Mouse (Mus musculus) mouse trophoblast stem cell (cell line): ENCODE data around the gene Dnaaf1.

Experiments
- in situ Hi-C, 2 experiments: fragments of 300-500 bp; cut with MseI, MboI; formaldehyde crosslinking; loops; 2 replicates in 1 of 2; 3 replicates in 1 of 2; pipeline ENCODE4 v1.15.1; 2025

Dnaaf1 gene

GRCm38 (mm10) chr8:119623061-119623460, 48.0 kb downstream of the Dnaaf1 start:
- in situ Hi-C loops: no loop called here

GRCm38 (mm10) chr8:119623744-119624143, 48.7 kb downstream of the Dnaaf1 start:
- in situ Hi-C loops: no loop called here

- in situ Hi-C loops: no loop called here
Measured at GRCm38 (mm10) chr8:119624916-119625315, 49.9 kb downstream of the Dnaaf1 start.

- in situ Hi-C loops: no loop called here
Measured at GRCm38 (mm10) chr8:119625788-119626187, 50.8 kb downstream of the Dnaaf1 start.

GRCm38 (mm10) chr8:119627199-119627598, 52.2 kb downstream of the Dnaaf1 start:
- in situ Hi-C loops: no loop called here

GRCm38 (mm10) chr8:119627613-119628359, 52.8 kb downstream of the Dnaaf1 start:
- in situ Hi-C loops: no loop called here

- in situ Hi-C loops: no loop called here
Measured at GRCm38 (mm10) chr8:119630841-119631240, 55.8 kb downstream of the Dnaaf1 start.

- in situ Hi-C loops: no loop called here
Measured at GRCm38 (mm10) chr8:119632246-119632645, 57.2 kb downstream of the Dnaaf1 start.

GRCm38 (mm10) chr8:119632909-119633308, 57.9 kb downstream of the Dnaaf1 start:
- in situ Hi-C loops: no loop called here

GRCm38 (mm10) chr8:119634616-119635336, 59.7 kb downstream of the Dnaaf1 start:
- in situ Hi-C loops: no loop called here

- in situ Hi-C loops: no loop called here
Measured at GRCm38 (mm10) chr8:119635378-119635777, 60.3 kb downstream of the Dnaaf1 start, which contains the start of gene Kcng4. Gene Kcng4, minus strand, starts transcription at chr8:119635680.

GRCm38 (mm10) chr8:119635958-119636357, 60.9 kb downstream of the Dnaaf1 start:
- in situ Hi-C loops: no loop called here

- in situ Hi-C loops: no loop called here
Measured at GRCm38 (mm10) chr8:119636766-119637165, 61.7 kb downstream of the Dnaaf1 start.

GRCm38 (mm10) chr8:119637381-119637780, 62.3 kb downstream of the Dnaaf1 start:
- in situ Hi-C loops: no loop called here

- in situ Hi-C loops: no loop called here
Measured at GRCm38 (mm10) chr8:119638261-119638660, 63.2 kb downstream of the Dnaaf1 start.

- in situ Hi-C loops: no loop called here
Measured at GRCm38 (mm10) chr8:119639798-119640197, 64.8 kb downstream of the Dnaaf1 start.

- in situ Hi-C loops: no loop called here
Measured at GRCm38 (mm10) chr8:119641058-119641457, 66.0 kb downstream of the Dnaaf1 start.

GRCm38 (mm10) chr8:119642960-119643359, 67.9 kb downstream of the Dnaaf1 start:
- in situ Hi-C loops: no loop called here

GRCm38 (mm10) chr8:119644429-119644960, 69.5 kb downstream of the Dnaaf1 start:
- in situ Hi-C loops: no loop called here

- in situ Hi-C loops: no loop called here
Measured at GRCm38 (mm10) chr8:119644981-119645597, 70.1 kb downstream of the Dnaaf1 start.

- in situ Hi-C loops: no loop called here
Measured at GRCm38 (mm10) chr8:119646197-119646596, 71.2 kb downstream of the Dnaaf1 start.

GRCm38 (mm10) chr8:119646846-119647245, 71.8 kb downstream of the Dnaaf1 start:
- in situ Hi-C loops: no loop called here
